Mouse (Mus musculus): ENCODE results near the gene Trex2.

Gene Trex2

GRCm38 (mm10) chrX:73435252-73435651 lies at the start of gene Trex2:
Gene Trex2 (minus strand): TSS chrX:73435344.
- no peak for DNase-seq

- no peak for DNase-seq
Observed at GRCm38 (mm10) chrX:73484870-73485269, 49.7 kb upstream of the Trex2 start.

GRCm38 (mm10) chrX:73484076-73484475 lies 48.9 kb upstream of the Trex2 start:
- no peak for DNase-seq

- no peak for DNase-seq
Observed at GRCm38 (mm10) chrX:73483484-73483810, 48.3 kb upstream of the Trex2 start, which contains the start of gene Bgn. Gene Bgn (plus strand): TSS chrX:73483602.

- no peak for DNase-seq
Observed at GRCm38 (mm10) chrX:73482643-73483483, 47.7 kb upstream of the Trex2 start.

- no peak for DNase-seq
Observed at GRCm38 (mm10) chrX:73480334-73480733, 45.2 kb upstream of the Trex2 start.

- DNase-seq: no peak
Observed at GRCm38 (mm10) chrX:73479656-73480055, 44.5 kb upstream of the Trex2 start.

- DNase-seq: no peak
Observed at GRCm38 (mm10) chrX:73477500-73477899, 42.4 kb upstream of the Trex2 start.

GRCm38 (mm10) chrX:73476621-73477020 lies 41.5 kb upstream of the Trex2 start:
- no peak for DNase-seq

- DNase-seq: no peak
Observed at GRCm38 (mm10) chrX:73475658-73476256, 40.6 kb upstream of the Trex2 start.

GRCm38 (mm10) chrX:73474340-73475165 lies 39.4 kb upstream of the Trex2 start:
- DNase-seq: no peak

- no peak for DNase-seq
Observed at GRCm38 (mm10) chrX:73471764-73472163, 36.6 kb upstream of the Trex2 start.

GRCm38 (mm10) chrX:73468752-73469151 lies 33.6 kb upstream of the Trex2 start:
- DNase-seq: no peak

GRCm38 (mm10) chrX:73468330-73468729 lies 33.2 kb upstream of the Trex2 start:
- DNase-seq: no peak

GRCm38 (mm10) chrX:73467446-73468241 lies 32.5 kb upstream of the Trex2 start:
- no peak for DNase-seq

GRCm38 (mm10) chrX:73465483-73466186 lies 30.5 kb upstream of the Trex2 start:
- no peak for DNase-seq

- no peak for DNase-seq
Observed at GRCm38 (mm10) chrX:73460792-73461191, 25.6 kb upstream of the Trex2 start.

GRCm38 (mm10) chrX:73458877-73459392 lies 23.8 kb upstream of the Trex2 start, which contains the start of gene Haus7:
Gene Haus7 (minus strand): TSS chrX:73459044.
- peak; percentile 75 to 86 for DNase-seq

- peak in 1 of 2 experiments; percentile 60 for DNase-seq
Observed at GRCm38 (mm10) chrX:73451949-73452348, 16.8 kb upstream of the Trex2 start.

GRCm38 (mm10) chrX:73441428-73441827 lies 6.3 kb upstream of the Trex2 start:
- no peak for DNase-seq

- DNase-seq: no peak
Observed at GRCm38 (mm10) chrX:73432850-73433249, 2.3 kb downstream of the Trex2 start.

GRCm38 (mm10) chrX:73430036-73430435 lies 5.1 kb downstream of the Trex2 start:
- DNase-seq: no peak
